Mouse (Mus musculus): Measurements from ENCODE around the gene Mstn. TPM values are rescaled to one million over a fixed set of nuclear protein-coding genes. Genes with fewer than 3 reads are reported as not detected.

Gene Mstn
- 0.57 and 0.76 TPM in 2 replicates for polyA plus RNA-seq (2012; rRNA removed)

DNA sequence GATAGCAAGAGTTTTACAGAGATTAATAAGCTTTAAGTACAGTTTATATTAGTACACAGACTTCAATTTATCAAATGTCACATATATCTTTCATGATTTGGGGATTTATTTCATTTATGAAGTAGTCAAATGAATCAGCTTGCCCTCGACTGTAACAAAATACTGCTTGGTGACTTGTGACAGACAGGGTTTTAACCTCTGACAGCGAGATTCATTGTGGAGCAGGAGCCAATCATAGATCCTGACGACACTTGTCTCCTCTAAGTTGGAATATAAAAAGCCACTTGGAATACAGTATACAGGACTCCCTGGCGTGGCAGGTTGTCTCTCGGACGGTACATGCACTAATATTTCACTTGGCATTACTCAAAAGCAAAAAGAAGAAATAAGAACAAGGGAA lies at the start of gene Mstn:
Gene Mstn (plus strand): TSS at position 301 of the 400 bp plus-strand sequence.

GRCm38 (mm10) chr1:53020079-53020478 lies 41.4 kb upstream of the Mstn start, which contains the start of gene 1700019D03Rik:
Gene 1700019D03Rik (minus strand): TSS chr1:53020179.

Other genes starting within 250 kb of the Mstn start
- gene Inpp1, start 244.0 kb upstream of the Mstn start, polyA plus RNA-seq (2012; rRNA removed) = 31.3 and 36.2 TPM in 2 replicates
- gene Hibch, start 216.7 kb upstream of the Mstn start, polyA plus RNA-seq (2012; rRNA removed) = 21.0 and 22.7 TPM in 2 replicates
- gene 1700019D03Rik, start 41.5 kb upstream of the Mstn start, polyA plus RNA-seq (2012; rRNA removed) = 3.4 and 4.2 TPM in 2 replicates
- gene 1700019A02Rik, start 126.0 kb downstream of the Mstn start, polyA plus RNA-seq (2012; rRNA removed) = not detected in 2 replicates
- gene Pms1, start 235.4 kb downstream of the Mstn start, polyA plus RNA-seq (2012; rRNA removed) = 2.9 and 3.6 TPM in 2 replicates
- 30.1 and 33.8 TPM in 2 replicates for gene Ormdl1, start 235.5 kb downstream of the Mstn start, polyA plus RNA-seq (2012; rRNA removed)
- gene Gm28778, start 235.5 kb downstream of the Mstn start, polyA plus RNA-seq (2012; rRNA removed) = 0.95 and 1.2 TPM in 2 replicates

Measured in central nervous system, embryonic 18 days (tissue).